Mouse (Mus musculus): ENCODE data around the gene Vstm2b. TPM values are rescaled to one million over a fixed set of nuclear protein-coding genes. Genes with fewer than 3 reads are reported as not detected.

The Vstm2b gene
- total RNA-seq, 2 experiments from 2014 or later, result 54.8 to 59.9 TPM

Other genes with a start within 250 kb of the Vstm2b start
- gene 4930433I11Rik, start 89.2 kb downstream of the Vstm2b start, total RNA-seq (2021), result not detected
- gene Gm4884, start 134.4 kb downstream of the Vstm2b start, total RNA-seq (2021), result not detected